Mouse (Mus musculus): ENCODE measurements around the gene Cysrt1. TPM values are rescaled to one million over a fixed set of nuclear protein-coding genes. Genes with fewer than 3 reads are reported as not detected.
"Not testable (repeated sequence)": the region's sequence is repeated elsewhere in the genome, so short reads cannot be mapped to it uniquely, and the experiment has no call there.

Cysrt1 gene
- polyA plus RNA-seq, 1 experiment = not detected

GRCm38 (mm10) chr2:25271827-25272511, 29.7 kb upstream of the Cysrt1 start, which contains the start of the genes Ssna1 and Anapc2:
Ssna1 (minus strand) TSS chr2:25272438.
Anapc2 (plus strand) TSS chr2:25272478.
- Histone ChIP-seq H3K4me1 (ENCODE audit: control insufficient read depth, insufficient read depth, insufficient read length, low read length) (peaks cover 15% of the 10 kb centered on the region), H3K4me3 (ENCODE audit: insufficient read depth, low read depth, low read length) (peak within 1 kb of the TSS; percentile 88), H3K27ac (replicated peaks; ENCODE audit: low read depth, low read length) (peak within 1 kb of the TSS; percentile 30)

- Histone ChIP-seq H3K4me3 (ENCODE audit: insufficient read depth, low read depth, low read length) (no peak overlapping the region), H3K4me1 (ENCODE audit: control insufficient read depth, insufficient read depth, insufficient read length, low read length) (peaks cover 45% of the 10 kb centered on the region), H3K27ac (replicated peaks; ENCODE audit: low read depth, low read length) (no peak overlapping the region)
Observed at GRCm38 (mm10) chr2:25267746-25268309, 25.6 kb upstream of the Cysrt1 start.

DNA sequence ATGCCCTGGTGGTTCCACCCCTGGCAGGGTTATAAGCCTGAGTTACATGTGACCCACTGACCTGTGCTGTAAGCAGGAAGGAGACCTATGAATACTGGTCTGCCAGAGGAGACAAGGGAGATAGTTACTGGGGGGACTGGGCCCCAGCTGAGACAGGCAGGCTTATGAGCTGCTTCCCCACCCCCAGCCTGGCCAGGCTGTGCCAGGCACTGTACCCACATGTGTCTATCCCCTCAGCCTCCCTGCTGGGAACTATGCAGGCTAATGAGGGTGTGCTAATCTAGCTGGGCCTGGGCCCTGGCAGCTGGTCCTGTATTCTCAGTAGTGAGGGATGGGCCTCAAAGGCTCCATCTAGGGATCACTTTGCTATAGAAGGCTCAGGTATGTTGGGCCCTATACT, 25.0 kb upstream of the Cysrt1 start:
- peak overlapping the region; percentile 15; the same call in 1 of the 2 replicates for H3K27ac ChIP-seq (replicated peaks; ENCODE audit: low read depth, low read length)
- H3K4me1 ChIP-seq (ENCODE audit: control insufficient read depth, insufficient read depth, insufficient read length, low read length) = peaks cover 44% of the 10 kb centered on the region
- H3K4me3 ChIP-seq (ENCODE audit: insufficient read depth, low read depth, low read length) = no peak overlapping the region

DNA sequence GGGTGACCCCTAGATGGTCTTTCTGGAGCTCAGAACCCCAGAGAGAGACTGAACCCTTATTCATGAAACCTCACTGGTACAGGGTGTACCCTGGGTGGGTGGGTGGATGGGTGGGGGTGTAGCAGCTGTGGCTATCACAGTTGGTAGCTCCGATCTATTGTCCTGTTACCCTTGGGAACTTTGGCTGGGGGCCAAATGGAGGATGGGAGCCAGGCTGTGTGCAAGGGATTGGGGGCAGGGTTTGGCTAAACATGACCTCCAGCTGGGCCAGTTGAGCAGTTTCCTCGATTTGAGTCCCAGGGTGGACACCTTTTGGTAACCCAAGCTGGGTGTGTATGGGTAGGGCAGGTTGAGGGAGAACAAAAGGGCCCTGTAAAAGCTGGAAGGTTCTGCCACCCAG, 24.5 kb upstream of the Cysrt1 start:
- no peak overlapping the region for H3K4me3 ChIP-seq (ENCODE audit: insufficient read depth, low read depth, low read length)
- peaks cover 44% of the 10 kb centered on the region for H3K4me1 ChIP-seq (ENCODE audit: control insufficient read depth, insufficient read depth, insufficient read length, low read length)
- peak overlapping the region; percentile 59 for H3K27ac ChIP-seq (replicated peaks; ENCODE audit: low read depth, low read length)

GRCm38 (mm10) chr2:25265897-25266656, 23.8 kb upstream of the Cysrt1 start:
- Histone ChIP-seq H3K27ac (replicated peaks; ENCODE audit: low read depth, low read length) (peak overlapping the region; percentile 59), H3K4me1 (ENCODE audit: control insufficient read depth, insufficient read depth, insufficient read length, low read length) (peaks cover 38% of the 10 kb centered on the region), H3K4me3 (ENCODE audit: insufficient read depth, low read depth, low read length) (no peak overlapping the region; the same call in 1 of the 2 replicates)

- Histone ChIP-seq H3K27ac (replicated peaks; ENCODE audit: low read depth, low read length) (no peak overlapping the region), H3K4me1 (ENCODE audit: control insufficient read depth, insufficient read depth, insufficient read length, low read length) (peaks cover 37% of the 10 kb centered on the region), H3K4me3 (ENCODE audit: insufficient read depth, low read depth, low read length) (no peak overlapping the region)
Observed at GRCm38 (mm10) chr2:25264851-25265250, 22.6 kb upstream of the Cysrt1 start.

- peaks cover 37% of the 10 kb centered on the region for H3K4me1 ChIP-seq (ENCODE audit: control insufficient read depth, insufficient read depth, insufficient read length, low read length)
- H3K27ac ChIP-seq (replicated peaks; ENCODE audit: low read depth, low read length) = no peak overlapping the region
- H3K4me3 ChIP-seq (ENCODE audit: insufficient read depth, low read depth, low read length) = no peak overlapping the region
Observed at GRCm38 (mm10) chr2:25264286-25264660, 22.0 kb upstream of the Cysrt1 start.

DNA sequence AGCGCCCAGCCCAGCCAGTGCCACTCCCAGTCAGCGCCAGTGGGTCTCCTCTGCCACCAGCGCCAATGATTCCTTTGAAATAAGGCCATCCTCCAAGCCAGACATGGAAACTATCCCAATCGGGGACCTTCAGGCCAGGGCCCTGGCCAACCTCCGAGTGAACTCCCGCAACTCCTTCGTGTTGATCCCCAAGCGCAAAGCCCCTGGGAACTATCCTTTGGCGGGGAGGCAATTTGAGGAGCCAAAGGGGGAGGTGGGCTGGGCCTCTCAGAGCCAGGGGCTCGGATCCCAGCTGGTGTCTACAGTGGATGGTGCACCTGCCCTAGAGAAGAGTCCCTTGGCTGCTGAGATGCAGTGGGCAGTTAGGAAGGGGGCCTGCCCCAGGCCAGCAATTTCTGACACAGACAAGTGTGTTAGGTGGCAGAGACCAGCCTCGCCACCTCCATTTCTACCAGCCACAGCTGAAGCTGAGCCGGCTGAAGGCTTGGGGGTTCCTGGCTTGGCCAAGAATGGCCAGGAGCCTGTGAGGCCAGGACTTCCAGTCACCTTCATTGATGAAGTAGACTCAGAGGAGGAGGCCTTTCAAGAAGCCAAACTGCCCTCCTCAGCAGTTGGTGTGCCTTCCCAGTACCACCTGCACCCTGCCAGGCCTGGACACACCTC, 21.5 kb upstream of the Cysrt1 start:
- peaks cover 37% of the 10 kb centered on the region for H3K4me1 ChIP-seq (ENCODE audit: control insufficient read depth, insufficient read depth, insufficient read length, low read length)
- H3K27ac ChIP-seq (replicated peaks; ENCODE audit: low read depth, low read length) = no peak overlapping the region
- peak overlapping the region; percentile 63 for H3K4me3 ChIP-seq (ENCODE audit: insufficient read depth, low read depth, low read length)

DNA sequence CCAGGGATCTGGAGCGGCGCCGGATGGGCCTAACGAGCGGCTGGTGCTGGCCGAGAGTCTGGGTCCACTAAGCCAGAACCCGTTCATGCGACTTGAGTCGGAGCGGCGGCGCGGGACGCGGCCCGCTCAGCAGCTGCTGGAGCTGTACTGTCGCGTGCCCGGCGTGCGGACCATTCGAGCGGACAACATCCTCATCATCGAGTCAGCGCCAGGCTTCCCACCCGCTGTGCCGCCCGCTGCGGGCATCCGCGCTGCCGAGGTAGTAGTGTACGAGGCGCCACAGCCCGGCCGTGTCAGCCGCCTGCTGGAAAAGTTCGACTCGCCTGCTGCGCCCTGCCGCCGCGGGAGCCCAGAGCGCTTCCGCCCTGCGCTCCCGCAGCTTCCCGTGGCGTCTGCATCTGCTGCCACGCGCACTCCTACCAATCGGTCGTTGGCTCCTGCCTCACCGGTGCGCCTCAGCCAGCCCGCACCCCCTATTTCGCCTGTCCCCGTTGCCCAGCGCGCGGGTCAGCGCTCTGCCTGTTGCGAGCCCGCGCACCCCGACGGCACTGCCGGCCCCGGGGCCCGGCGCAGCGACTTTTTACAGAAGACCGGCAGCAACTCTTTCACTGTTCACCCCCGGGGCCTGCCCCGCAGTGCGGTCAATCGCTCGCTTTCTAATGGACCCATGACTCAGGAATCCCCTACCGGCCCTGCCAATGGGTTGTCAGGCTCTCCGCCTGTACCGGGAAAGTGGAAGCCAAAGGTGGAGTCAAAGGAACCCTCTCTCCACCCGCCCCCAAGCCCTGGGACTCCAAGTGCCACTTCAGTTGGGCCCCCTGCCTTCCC, 20.8 kb upstream of the Cysrt1 start:
- Histone ChIP-seq H3K27ac (replicated peaks; ENCODE audit: low read depth, low read length) (no peak overlapping the region), H3K4me1 (ENCODE audit: control insufficient read depth, insufficient read depth, insufficient read length, low read length) (peaks cover 37% of the 10 kb centered on the region), H3K4me3 (ENCODE audit: insufficient read depth, low read depth, low read length) (peak overlapping the region; percentile 63)

- no peak within 1 kb of the TSS; the same call in 1 of the 2 replicates for H3K27ac ChIP-seq (replicated peaks; ENCODE audit: low read depth, low read length)
- peak within 1 kb of the TSS; percentile 63 for H3K4me3 ChIP-seq (ENCODE audit: insufficient read depth, low read depth, low read length)
Observed at GRCm38 (mm10) chr2:25262291-25262767, 20.1 kb upstream of the Cysrt1 start, which contains the start of gene Tprn. Tprn (plus strand) TSS chr2:25262618.

DNA sequence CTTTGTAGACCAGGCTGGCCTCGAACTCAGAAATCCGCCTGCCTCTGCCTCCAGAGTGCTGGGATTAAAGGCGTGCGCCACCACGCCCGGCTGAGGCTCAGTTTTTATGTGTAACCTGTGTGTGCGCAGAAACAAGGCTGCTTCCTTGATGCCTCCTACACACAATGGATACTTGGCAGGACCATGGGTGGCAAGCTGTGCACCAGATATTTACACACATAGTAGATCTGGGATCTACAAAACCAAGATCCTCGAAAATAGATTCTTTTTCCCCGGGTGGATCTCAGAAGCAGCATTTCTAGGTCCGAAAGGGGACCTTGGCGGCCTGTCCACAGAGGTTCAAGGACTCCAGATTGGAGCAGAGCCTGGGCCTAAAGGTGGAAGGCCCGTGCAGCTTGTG, 19.6 kb upstream of the Cysrt1 start:
- Histone ChIP-seq H3K4me3 (ENCODE audit: insufficient read depth, low read depth, low read length) (peak overlapping the region; percentile 58), H3K4me1 (ENCODE audit: control insufficient read depth, insufficient read depth, insufficient read length, low read length) (peaks cover 32% of the 10 kb centered on the region), H3K27ac (replicated peaks; ENCODE audit: low read depth, low read length) (no peak overlapping the region; the same call in 1 of the 2 replicates)

More at GRCm38 (mm10) chr2:25262291-25262767, 20.1 kb upstream of the Cysrt1 start, which contains the start of gene Tprn:
- peaks cover 37% of the 10 kb centered on the region for H3K4me1 ChIP-seq (ENCODE audit: control insufficient read depth, insufficient read depth, insufficient read length, low read length)

DNA sequence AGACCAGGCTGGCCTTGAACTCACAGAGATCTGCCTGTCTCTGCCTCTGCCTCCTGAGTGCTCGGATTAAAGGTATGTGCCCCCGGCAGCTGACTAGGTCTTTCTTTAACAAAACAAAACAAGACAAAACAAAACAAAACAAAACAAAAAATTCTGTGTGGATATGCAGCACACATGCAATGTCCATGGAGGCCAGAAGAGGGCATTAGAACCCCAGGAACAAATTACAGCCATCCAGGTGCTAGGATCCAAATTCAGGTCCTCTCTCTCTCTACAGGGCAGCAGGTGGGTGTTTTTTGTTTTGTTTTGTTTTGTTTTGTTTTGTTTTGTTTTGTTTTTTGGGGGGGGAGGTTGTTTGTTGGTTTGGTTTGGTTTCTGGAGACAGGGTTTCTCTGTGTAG, 16.6 kb upstream of the Cysrt1 start:
- no peak overlapping the region for H3K4me3 ChIP-seq (ENCODE audit: insufficient read depth, low read depth, low read length)
- H3K4me1 ChIP-seq (ENCODE audit: control insufficient read depth, insufficient read depth, insufficient read length, low read length) = peaks cover 7% of the 10 kb centered on the region
- H3K27ac ChIP-seq (replicated peaks; ENCODE audit: low read depth, low read length) = no peak overlapping the region

- H3K27ac ChIP-seq (replicated peaks; ENCODE audit: low read depth, low read length); H3K4me1 ChIP-seq (ENCODE audit: control insufficient read depth, insufficient read depth, insufficient read length, low read length); H3K4me3 ChIP-seq (ENCODE audit: insufficient read depth, low read depth, low read length): not testable (repeated sequence)
Observed at GRCm38 (mm10) chr2:25257250-25257649, 15.0 kb upstream of the Cysrt1 start.

DNA sequence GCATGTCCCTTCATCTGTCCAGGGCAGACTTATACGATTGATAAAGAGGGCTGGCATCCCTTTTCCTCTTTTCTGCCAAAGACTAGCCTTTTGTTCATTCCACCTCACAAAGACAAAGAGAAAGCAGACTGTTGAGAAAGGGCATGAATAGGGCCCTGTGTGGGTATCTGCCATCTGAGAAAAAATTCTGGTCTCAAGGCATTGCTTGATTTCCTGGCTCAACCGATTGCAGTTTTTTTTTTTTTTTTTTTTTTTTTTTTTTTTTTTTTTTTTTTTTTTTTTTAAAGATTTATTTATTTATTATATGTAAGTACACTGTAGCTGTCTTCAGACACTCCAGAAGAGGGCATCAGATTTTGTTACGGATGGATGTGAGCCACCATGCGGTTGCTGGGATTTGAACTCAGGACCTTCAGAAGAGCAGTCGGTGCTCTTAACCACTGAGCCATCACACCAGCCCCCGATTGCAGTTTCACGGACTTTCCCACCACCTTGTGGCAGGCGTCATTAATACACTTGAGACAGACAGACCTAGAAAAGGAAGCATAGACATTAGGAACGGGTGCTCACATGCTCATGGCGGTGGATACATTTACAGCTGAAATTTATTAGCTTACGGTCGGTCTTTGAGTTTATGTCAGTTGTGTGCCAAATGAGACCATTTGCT, 14.3 kb upstream of the Cysrt1 start:
- H3K27ac ChIP-seq (replicated peaks; ENCODE audit: low read depth, low read length); H3K4me1 ChIP-seq (ENCODE audit: control insufficient read depth, insufficient read depth, insufficient read length, low read length): not testable (repeated sequence)
- H3K4me3 ChIP-seq (ENCODE audit: insufficient read depth, low read depth, low read length) = peak overlapping the region; percentile 30; the same call in 1 of the 2 replicates

Data from brown adipose tissue, adult 24 weeks (tissue).